Mouse (Mus musculus) cerebellum, adult 11-12 months (tissue): Measurements from ENCODE around the gene Apoa4.

Experiments used
- DNase-seq: peaks from one replicate; pipeline ENCODE4 v3.0.0; 2022

The Apoa4 gene

GRCm38 (mm10) chr9:46282631-46283436, 42.3 kb downstream of the Apoa4 start, which contains the start of gene Bud13:
Gene Bud13 (plus strand): TSS chr9:46283008.
- DNase-seq, result peak; percentile 85
